Mouse (Mus musculus) intestine, embryonic 15.5 days (tissue): ENCODE results near the gene Mylk3. TPM values are rescaled to one million over a fixed set of nuclear protein-coding genes. Genes with fewer than 3 reads are reported as not detected.

ENCODE experiments used
- ATAC-seq: fragments of 200-750 bp; cut with Nextera tagmentation; 2 replicates; pipeline ENCODE4 v1.8.0; 2017; ENCODE audit warnings: moderate TSS enrichment, moderate library complexity
- H3K27ac ChIP-seq: fragments of 300-500 bp; sonication (generic); 2 replicates; pipeline ENCODE4 v1.5.1; 2015; ENCODE audit warnings: mild to moderate bottlenecking, inconsistent platforms
- H3K27me3 ChIP-seq: fragments of 300-500 bp; sonication (generic); replicated peaks from 2 replicates; pipeline ENCODE4 v1.6.1; 2015; ENCODE audit warnings: inconsistent platforms
- H3K36me3 ChIP-seq: fragments of 300-500 bp; sonication (generic); 2 replicates; pipeline ENCODE4 v1.6.1; 2015; ENCODE audit warnings: inconsistent platforms
- H3K4me1 ChIP-seq: fragments of 300-500 bp; sonication (generic); replicated peaks from 2 replicates; pipeline ENCODE4 v1.6.1; 2015; ENCODE audit warnings: inconsistent platforms
- H3K4me2 ChIP-seq: fragments of 300-500 bp; sonication (generic); replicated peaks from 2 replicates; pipeline ENCODE4 v1.6.1; 2015; ENCODE audit warnings: mild to moderate bottlenecking, inconsistent platforms
- H3K4me3 ChIP-seq: fragments of 300-500 bp; sonication (generic); replicated peaks from 2 replicates; pipeline ENCODE4 v1.5.1; 2015; ENCODE audit warnings: inconsistent platforms
- H3K9ac ChIP-seq: fragments of 300-500 bp; sonication (generic); 2 replicates; pipeline ENCODE4 v1.6.1; 2015; ENCODE audit warnings: inconsistent platforms
- H3K9me3 ChIP-seq: fragments of 300-500 bp; sonication (generic); 2 replicates; pipeline ENCODE4 v1.6.1; 2016; ENCODE audit warnings: inconsistent platforms
- WGBS: fragments of 180-500 bp; shearing (Covaris S2); methylation state at CpG from one replicate; pipeline ENCODE4 v1.1.7; 2015; 5-methylcytosine and 5-hydroxymethylcytosine counted together
- polyA plus RNA-seq: library from polyadenylated mRNA; unstranded; fragments of >200 nt; fragmentation: Nextera tagmentation; extraction: Ambion mirVana; gene quantifications from 2 replicates; pipeline ENCODE4 v1.2.1, GENCODE M21; 2015

Gene Mylk3
- polyA plus RNA-seq, 1 experiment from 2014 or later, result 11.0 TPM

DNA sequence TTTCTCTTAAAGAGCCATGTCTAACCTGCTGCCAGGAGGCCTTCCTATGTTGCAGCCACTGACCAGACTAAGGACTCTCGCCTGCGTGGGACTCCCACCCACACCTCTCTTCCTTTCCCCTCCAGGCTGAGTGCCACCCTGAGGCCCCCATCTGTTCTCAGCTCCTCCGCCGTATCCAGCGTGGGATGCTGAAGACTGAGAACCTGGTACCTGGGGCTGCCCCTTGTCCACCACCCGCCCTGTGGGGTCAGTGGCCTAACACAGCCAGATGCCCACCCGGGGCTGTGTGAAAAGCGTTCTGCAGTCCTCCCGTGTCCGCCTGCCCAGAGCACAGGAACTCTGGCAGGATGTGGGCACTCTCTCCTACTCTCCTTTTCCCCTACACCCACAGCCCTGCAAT, 19.8 kb upstream of the Mylk3 start:
- WGBS, result 79% methylated on average over 10 of the region's 10 CpGs
- no peaks in the 10 kb centered on the region for H3K9me3 ChIP-seq

DNA sequence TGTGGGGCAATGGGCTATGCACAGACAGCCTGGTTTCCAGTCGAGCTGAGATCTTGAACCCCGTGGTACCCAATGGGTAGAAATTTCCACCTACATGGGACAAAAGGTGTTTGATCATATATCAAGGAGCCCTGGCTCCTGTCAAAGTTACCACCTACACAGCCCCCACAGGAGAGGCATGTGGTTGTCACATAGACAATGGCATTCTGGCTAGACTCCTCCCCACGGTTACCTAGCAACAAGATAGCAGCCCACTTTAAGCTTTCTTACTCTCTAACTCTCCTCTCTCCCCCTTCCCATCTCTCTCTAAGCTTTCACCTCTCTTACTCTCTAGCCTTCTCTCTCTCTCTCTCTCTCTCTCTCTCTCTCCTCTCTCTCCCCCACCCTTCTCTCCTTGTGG, 19.3 kb upstream of the Mylk3 start:
- H3K27me3 ChIP-seq, result no peaks in the 10 kb centered on the region
- ATAC-seq, result no peak
- no peaks in the 10 kb centered on the region for H3K4me1 ChIP-seq
- H3K4me2 ChIP-seq, result no peak overlapping the region
- no peak overlapping the region for H3K9ac ChIP-seq
- H3K27ac ChIP-seq, result no peak overlapping the region
- H3K36me3 ChIP-seq, result no peaks in the 10 kb centered on the region; the same call in 1 of the 2 replicates
- no peaks in the 10 kb centered on the region for H3K9me3 ChIP-seq
- H3K4me3 ChIP-seq, result no peak overlapping the region
- 41% methylated on average over 3 of the region's 3 CpGs for WGBS

More for the DNA sequence above, 19.8 kb upstream of the Mylk3 start:
- no peaks in the 10 kb centered on the region for H3K27me3 ChIP-seq
- ATAC-seq, result no peak
- no peaks in the 10 kb centered on the region for H3K4me1 ChIP-seq
- no peak overlapping the region for H3K4me2 ChIP-seq
- H3K9ac ChIP-seq, result no peak overlapping the region
- H3K4me3 ChIP-seq, result no peak overlapping the region
- H3K36me3 ChIP-seq, result no peaks in the 10 kb centered on the region; the same call in 1 of the 2 replicates
- H3K27ac ChIP-seq, result no peak overlapping the region

DNA sequence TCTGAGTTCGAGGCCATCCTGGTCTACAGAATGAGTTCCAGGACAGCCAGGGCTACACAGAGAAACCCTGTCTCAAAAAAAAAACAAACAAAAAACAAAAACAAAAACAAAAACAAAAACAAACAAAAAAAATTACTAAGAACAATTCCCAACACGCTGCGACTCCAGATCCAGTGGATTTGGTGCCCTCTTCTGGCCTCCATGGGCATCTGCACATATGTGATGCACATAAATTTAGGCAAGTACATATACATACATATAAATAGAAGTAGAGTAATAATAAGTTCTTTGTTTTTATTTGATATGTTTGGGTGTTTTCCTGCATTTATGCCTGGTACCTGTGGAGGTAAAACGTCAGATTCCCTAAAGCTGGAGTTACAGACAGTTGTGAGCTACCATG, 12.4 kb upstream of the Mylk3 start:
- 86% methylated on average over 4 of the region's 4 CpGs for WGBS
- H3K9me3 ChIP-seq, result no peaks in the 10 kb centered on the region
- no peaks in the 10 kb centered on the region for H3K27me3 ChIP-seq
- no peak overlapping the region for H3K9ac ChIP-seq
- H3K4me2 ChIP-seq, result no peak overlapping the region
- no peaks in the 10 kb centered on the region for H3K36me3 ChIP-seq
- ATAC-seq, result no peak
- no peak overlapping the region for H3K4me3 ChIP-seq
- H3K27ac ChIP-seq, result no peak overlapping the region
- H3K4me1 ChIP-seq, result no peaks in the 10 kb centered on the region; the same call in 1 of the 2 replicates

DNA sequence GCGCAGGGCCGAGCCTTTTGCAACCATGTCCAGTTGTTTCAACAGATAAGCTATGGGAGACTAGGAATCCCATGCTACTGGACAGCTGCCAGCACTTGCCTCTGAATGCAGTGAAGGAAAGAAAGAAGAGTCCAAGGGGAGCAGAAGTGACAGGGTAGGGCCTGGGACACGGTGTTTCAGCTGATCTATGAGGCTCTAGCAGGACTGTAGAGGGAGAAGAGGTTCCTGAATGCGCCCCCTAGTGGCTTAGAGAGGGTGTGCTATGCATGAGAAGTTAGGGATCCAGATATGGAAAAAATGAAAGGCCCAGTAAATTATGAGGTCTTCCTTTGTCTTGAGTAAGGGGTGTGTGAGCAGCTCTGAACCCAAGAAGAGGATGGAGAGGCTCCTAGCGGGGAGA, 11.4 kb upstream of the Mylk3 start:
- H3K36me3 ChIP-seq, result no peaks in the 10 kb centered on the region
- H3K9ac ChIP-seq, result no peak overlapping the region
- H3K27ac ChIP-seq, result no peak overlapping the region
- no peaks in the 10 kb centered on the region for H3K27me3 ChIP-seq
- no peak overlapping the region for H3K4me3 ChIP-seq
- H3K4me1 ChIP-seq, result no peaks in the 10 kb centered on the region; the same call in 1 of the 2 replicates
- H3K9me3 ChIP-seq, result no peaks in the 10 kb centered on the region
- no peak overlapping the region for H3K4me2 ChIP-seq
- 48% methylated on average over 5 of the region's 5 CpGs for WGBS
- ATAC-seq, result peak; percentile 67

DNA sequence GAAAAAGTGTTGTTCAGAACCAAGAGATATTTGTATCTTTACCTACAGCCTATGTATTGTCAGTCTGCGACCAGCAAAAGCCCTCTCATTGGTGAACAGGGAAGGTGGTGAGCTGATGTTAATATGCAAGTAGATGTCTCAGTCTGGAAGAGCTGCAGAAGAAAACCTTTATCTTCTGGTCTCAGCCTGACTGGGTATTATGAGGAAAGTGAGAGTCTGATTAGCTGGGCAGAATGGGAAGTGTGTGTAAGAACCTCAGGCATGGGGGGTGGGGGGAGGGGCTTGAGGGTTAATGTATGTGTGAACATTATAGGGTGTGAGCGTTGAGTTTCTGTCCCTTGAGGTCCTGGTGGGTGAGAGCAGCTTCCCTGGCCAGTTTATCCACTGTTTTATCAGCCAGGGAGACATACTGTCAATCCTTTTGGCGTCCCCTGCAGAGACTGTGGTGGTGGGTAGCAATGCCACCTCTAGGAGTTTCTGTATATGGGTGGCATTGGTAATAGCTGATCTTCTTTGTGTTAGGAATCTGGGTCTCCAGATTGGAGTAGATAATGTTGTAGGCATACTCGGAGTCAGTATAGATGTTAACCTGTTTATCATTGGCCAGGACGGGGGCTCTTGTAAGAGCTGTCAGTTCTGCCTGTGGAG, 10.4 kb upstream of the Mylk3 start:
- Histone ChIP-seq H3K36me3 (no peaks in the 10 kb centered on the region), H3K27me3 (no peaks in the 10 kb centered on the region), H3K4me1 (no peaks in the 10 kb centered on the region; the same call in 1 of the 2 replicates), H3K27ac (no peak overlapping the region), H3K4me2 (no peak overlapping the region), H3K9ac (no peak overlapping the region), H3K9me3 (no peaks in the 10 kb centered on the region), H3K4me3 (no peak overlapping the region)
- 84% methylated on average over 5 of the region's 5 CpGs for WGBS
- no peak for ATAC-seq

DNA sequence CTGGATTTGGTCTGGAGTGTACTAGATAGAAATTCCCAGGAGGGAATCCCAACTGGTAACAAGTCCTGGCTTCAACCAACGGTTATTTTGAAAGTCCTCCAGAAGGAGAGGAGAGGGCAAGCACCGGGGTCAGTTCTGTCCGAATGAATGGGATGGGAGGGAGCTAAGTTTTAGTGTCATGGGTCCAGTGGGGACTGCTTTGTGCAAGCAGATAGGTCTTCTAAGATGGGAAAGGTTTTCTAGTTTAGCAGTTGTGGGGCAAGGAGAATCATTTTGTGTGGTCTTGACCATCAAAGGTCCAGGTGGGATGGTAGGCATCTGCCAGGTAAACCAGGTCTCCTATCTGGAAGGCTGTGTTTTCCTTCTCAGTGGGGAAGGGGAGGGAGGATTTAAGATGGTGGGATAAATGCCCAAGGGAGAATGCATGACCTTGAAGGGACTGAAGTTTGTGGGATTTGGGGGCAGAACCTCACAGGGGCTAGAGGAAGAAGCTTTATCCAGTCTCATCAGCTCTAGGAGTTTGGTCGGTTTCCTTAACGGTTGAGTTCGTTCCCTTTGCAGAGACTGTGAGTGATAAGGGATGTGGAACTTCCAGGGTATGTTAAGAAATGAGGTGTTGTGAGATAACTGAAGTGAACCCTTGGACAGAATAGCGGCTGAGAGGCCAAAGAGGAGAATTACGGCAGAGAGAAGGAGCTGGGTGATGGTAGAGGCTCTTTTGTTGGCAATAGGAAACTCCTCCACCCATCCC, 9.7 kb upstream of the Mylk3 start:
- H3K27me3 ChIP-seq, result no peaks in the 10 kb centered on the region
- no peaks in the 10 kb centered on the region; the same call in 1 of the 2 replicates for H3K4me1 ChIP-seq
- H3K9me3 ChIP-seq, result no peaks in the 10 kb centered on the region
- no peak overlapping the region for H3K4me2 ChIP-seq
- no peak overlapping the region for H3K4me3 ChIP-seq
- whole genome bisulfite sequencing, result 72% methylated on average over 8 of the region's 8 CpGs
- no peaks in the 10 kb centered on the region for H3K36me3 ChIP-seq
- ATAC-seq, result no peak
- H3K9ac ChIP-seq, result no peak overlapping the region
- no peak overlapping the region for H3K27ac ChIP-seq

DNA sequence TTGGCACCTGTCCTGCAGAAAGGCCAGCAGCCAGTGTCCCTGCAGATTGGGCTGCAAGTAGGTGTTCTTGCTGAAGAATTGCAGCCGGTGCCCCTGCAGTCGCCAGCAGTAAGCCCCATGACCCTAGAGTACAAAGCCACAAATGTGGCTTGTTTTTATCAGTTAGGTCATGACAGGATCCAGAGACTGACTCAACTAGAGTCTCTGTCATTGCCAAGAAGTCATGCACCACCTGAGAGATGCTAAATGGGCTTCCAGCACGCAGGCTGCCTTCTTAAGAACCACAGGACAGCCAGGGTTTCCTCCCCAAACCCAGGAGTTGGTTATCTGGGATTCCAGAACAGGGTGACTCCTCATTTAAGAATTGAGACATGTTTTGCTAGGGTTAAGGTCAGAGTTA, 8.9 kb upstream of the Mylk3 start:
- H3K9ac ChIP-seq, result no peak overlapping the region
- ATAC-seq, result no peak
- no peaks in the 10 kb centered on the region for H3K9me3 ChIP-seq
- H3K27me3 ChIP-seq, result no peaks in the 10 kb centered on the region
- 70% methylated on average over 3 of the region's 3 CpGs for WGBS
- H3K4me2 ChIP-seq, result no peak overlapping the region
- H3K4me3 ChIP-seq, result no peak overlapping the region
- no peak overlapping the region for H3K27ac ChIP-seq
- no peaks in the 10 kb centered on the region; the same call in 1 of the 2 replicates for H3K4me1 ChIP-seq
- H3K36me3 ChIP-seq, result no peaks in the 10 kb centered on the region

DNA sequence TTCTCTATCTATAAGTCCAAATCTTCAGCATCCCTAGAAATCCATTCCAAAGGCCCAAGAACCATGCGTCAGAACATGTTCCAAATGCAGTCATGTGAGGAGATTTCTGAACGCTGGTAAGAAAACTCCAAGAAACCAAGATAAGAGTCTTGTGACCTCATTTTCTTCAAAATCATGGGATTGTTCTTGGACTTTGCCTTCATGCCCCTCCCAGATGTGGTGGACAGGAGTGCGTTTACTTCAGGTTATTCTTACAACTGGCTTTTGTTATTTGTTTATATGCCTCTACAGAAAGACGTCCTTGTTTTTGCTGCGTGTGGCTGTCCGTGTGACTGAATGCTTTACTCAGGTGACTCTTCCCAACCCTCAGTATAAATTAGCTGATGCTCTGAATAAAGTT, 7.1 kb upstream of the Mylk3 start:
- Histone ChIP-seq H3K9ac (no peak overlapping the region), H3K9me3 (no peaks in the 10 kb centered on the region), H3K4me3 (no peak overlapping the region), H3K4me2 (no peak overlapping the region), H3K27ac (no peak overlapping the region), H3K36me3 (no peaks in the 10 kb centered on the region), H3K4me1 (no peaks in the 10 kb centered on the region; the same call in 1 of the 2 replicates), H3K27me3 (no peaks in the 10 kb centered on the region)
- ATAC-seq, result peak; percentile 64
- 69% methylated on average over 6 of the region's 6 CpGs for WGBS

DNA sequence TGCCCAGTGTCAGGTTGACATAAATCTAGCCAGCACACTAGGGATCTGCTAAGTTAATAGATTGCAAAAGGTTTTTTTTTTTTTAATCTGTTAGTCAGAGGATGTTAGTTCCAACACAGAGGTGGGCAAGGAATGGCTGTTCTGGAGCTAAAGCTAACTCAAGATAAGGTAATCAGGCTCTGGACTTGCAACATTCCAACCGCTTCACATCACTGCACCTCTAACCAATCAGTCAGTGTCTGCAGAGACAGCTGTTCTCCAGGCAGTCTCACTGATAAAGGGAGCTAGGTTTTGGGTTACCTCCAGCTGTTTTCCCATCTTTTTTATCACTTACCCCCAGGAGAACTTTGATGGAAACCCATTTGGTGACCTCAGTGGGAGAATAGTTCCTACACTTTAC, 5.3 kb upstream of the Mylk3 start:
- H3K4me1 ChIP-seq, result no peaks in the 10 kb centered on the region
- no peaks in the 10 kb centered on the region for H3K27me3 ChIP-seq
- H3K27ac ChIP-seq, result no peak overlapping the region
- H3K9ac ChIP-seq, result no peak overlapping the region
- no peak overlapping the region for H3K4me3 ChIP-seq
- WGBS, result 58% methylated on average over 1 of the region's 1 CpGs
- H3K4me2 ChIP-seq, result no peak overlapping the region
- no peaks in the 10 kb centered on the region for H3K9me3 ChIP-seq
- H3K36me3 ChIP-seq, result no peaks in the 10 kb centered on the region
- ATAC-seq, result no peak

DNA sequence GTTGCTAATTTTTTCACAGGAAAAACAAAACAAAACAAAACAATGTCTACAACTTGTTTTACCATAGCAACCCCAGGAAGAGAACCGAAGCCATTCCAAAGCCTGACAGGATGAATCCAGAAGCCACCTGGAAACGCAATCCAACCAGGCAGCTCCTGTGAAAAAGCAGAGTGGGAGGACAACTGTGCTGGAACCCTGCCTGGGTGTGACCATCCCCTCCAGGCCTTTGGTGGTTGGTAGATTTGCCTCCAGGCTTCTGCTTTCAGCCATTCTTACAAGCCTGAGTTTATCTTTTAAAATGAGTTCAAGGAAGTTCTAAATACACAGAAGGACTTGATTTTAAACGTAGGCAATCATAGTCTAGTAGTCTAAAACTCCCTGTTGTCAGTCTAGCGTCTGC, 4.2 kb downstream of the Mylk3 start:
- Histone ChIP-seq H3K9me3 (no peaks in the 10 kb centered on the region), H3K36me3 (no peaks in the 10 kb centered on the region), H3K4me1 (peaks cover 17% of the 10 kb centered on the region), H3K4me2 (no peak overlapping the region), H3K4me3 (no peak overlapping the region), H3K27ac (no peak overlapping the region), H3K9ac (no peak overlapping the region), H3K27me3 (no peaks in the 10 kb centered on the region)
- ATAC-seq, result no peak
- 60% methylated on average over 4 of the region's 4 CpGs for WGBS

DNA sequence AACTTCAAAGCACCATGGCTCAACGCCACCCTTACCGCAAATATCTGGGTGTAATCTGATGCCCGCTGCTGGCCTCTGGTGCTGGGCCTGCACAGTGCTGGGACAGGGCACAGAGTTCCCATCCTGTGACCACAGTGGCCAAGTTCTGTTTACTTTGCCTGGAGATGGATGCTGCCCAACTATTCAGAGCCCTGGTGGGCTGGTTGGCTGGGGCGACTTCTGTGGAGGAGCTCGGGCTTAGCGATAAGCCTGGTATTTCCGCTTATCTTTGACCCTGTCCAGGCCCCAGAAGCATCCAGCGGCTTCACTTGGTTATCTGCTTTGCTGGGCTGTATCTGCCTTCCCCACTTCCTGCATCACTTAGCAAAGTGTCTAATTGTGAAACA, 5.3 kb downstream of the Mylk3 start:
- no peaks in the 10 kb centered on the region for H3K9me3 ChIP-seq
- ATAC-seq, result peak; percentile 78
- H3K4me1 ChIP-seq, result peaks cover 17% of the 10 kb centered on the region
- H3K27ac ChIP-seq, result peak overlapping the region; percentile 37
- no peak overlapping the region for H3K9ac ChIP-seq
- no peak overlapping the region for H3K4me3 ChIP-seq
- no peak overlapping the region; the same call in 1 of the 2 replicates for H3K4me2 ChIP-seq
- H3K27me3 ChIP-seq, result no peaks in the 10 kb centered on the region
- 25% methylated on average over 8 of the region's 8 CpGs for WGBS
- no peaks in the 10 kb centered on the region for H3K36me3 ChIP-seq

DNA sequence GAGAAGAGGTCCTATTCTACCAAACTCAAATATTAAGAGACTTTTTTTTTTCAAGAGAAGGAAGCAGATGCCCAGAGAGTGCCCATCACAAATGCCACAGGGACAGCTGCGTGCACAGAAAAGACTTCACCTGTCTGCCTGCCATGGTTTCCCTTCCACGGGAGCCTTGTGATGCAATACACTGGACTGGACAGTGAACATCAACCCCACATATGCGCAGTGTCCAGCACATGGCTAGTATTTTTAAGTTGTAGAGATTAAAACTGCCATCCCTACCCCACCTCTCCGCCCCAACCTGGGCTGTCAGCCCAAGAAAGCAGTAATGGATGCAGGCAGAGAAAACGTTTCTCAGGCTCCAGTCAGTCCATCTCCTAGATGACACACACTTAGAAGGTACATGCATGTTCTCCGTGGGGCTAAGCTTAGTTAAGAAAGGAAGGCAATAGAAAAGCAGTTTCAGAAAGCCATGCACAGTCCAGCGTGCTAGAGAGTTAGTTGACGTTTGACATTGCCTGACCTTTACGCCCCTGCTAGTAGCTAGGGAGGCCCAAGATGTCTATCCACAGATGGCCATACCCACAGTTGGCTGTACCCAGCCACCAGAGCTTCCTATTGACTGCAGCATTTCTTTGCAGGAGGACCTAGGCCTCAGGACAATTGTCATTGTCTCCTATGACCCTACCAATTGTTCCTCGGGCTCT, 5.9 kb downstream of the Mylk3 start:
- H3K27ac ChIP-seq, result peak overlapping the region; percentile 37; the same call in 1 of the 2 replicates

More for the DNA sequence above, 5.9 kb downstream of the Mylk3 start:
- Histone ChIP-seq H3K4me1 (peaks cover 17% of the 10 kb centered on the region), H3K4me3 (no peak overlapping the region), H3K36me3 (no peaks in the 10 kb centered on the region), H3K9ac (no peak overlapping the region), H3K4me2 (no peak overlapping the region; the same call in 1 of the 2 replicates), H3K27me3 (no peaks in the 10 kb centered on the region), H3K9me3 (no peaks in the 10 kb centered on the region)
- 68% methylated on average over 10 of the region's 10 CpGs for WGBS
- ATAC-seq, result peak; percentile 29; the same call in 1 of the 2 replicates
